Mouse (Mus musculus) frontal cortex, postnatal 25 days (tissue): Measurements from ENCODE around the gene Itgal.
"Not testable (repeated sequence)": the region's sequence is repeated elsewhere in the genome, so short reads cannot be mapped to it uniquely, and the experiment has no call there.

Source experiments
- DNase-seq, 2 experiments: peaks; one replicate each; pipeline ENCODE4 v3.0.0; 2022; ENCODE audit warnings: low spot score in 2 of 2

Gene Itgal

GRCm38 (mm10) chr7:127341861-127342260, 45.8 kb downstream of the Itgal start:
- not testable (repeated sequence) for DNase-seq

- no peak for DNase-seq
These were observed 46.3 kb downstream of the Itgal start for GRCm38 (mm10) chr7:127342332-127342731.

DNA sequence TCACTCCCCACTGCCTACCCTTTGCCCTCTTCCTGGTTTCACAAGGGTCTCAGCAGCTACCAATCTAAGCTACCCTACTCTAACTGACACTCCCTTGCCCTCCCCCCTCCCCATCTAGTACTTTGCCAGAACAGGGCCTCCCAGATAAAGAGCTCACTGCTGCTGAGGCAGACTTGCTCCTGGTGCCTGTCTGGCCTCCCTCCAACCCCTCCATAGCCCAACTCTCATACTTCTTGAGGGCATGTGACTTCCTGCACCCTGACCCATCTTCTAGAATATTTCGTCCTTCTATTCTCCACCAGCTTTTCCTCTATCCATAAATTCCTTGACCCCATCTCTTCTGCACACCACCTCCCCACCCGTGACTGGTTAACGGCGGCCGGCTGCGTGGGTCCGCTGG, 46.8 kb downstream of the Itgal start:
- DNase-seq = no peak

- DNase-seq = no peak
These were observed 47.4 kb downstream of the Itgal start for GRCm38 (mm10) chr7:127343351-127344019.

DNA sequence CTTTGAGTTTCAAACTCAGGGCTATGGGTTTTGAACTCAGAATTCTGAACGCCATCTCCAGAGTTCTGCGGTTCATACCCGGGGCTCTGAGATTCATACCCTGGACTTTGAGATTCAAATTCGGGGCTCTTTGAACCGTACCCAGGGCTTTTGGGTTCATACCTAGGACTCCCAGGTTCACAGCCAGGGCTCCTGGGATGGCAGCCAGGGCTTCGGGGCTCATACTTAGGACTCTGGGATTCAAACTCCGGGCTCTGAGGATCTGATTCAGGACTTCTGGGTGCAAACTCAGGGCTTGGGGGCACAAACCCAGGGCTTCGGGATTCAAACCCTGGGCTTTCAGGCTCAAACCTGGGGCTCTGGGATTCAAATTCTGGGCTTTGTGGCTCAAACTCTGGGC, 48.3 kb downstream of the Itgal start:
- DNase-seq = no peak

GRCm38 (mm10) chr7:127345092-127345491, 49.0 kb downstream of the Itgal start:
- peak; percentile 29 to 37 for DNase-seq

GRCm38 (mm10) chr7:127345512-127346325, 49.7 kb downstream of the Itgal start, which contains the start of gene Zfp768:
TSS of gene Zfp768 (minus strand) at chr7:127345589.
- peak; percentile 74 to 79 for DNase-seq

GRCm38 (mm10) chr7:127346676-127347075, 50.6 kb downstream of the Itgal start:
- no peak for DNase-seq

DNA sequence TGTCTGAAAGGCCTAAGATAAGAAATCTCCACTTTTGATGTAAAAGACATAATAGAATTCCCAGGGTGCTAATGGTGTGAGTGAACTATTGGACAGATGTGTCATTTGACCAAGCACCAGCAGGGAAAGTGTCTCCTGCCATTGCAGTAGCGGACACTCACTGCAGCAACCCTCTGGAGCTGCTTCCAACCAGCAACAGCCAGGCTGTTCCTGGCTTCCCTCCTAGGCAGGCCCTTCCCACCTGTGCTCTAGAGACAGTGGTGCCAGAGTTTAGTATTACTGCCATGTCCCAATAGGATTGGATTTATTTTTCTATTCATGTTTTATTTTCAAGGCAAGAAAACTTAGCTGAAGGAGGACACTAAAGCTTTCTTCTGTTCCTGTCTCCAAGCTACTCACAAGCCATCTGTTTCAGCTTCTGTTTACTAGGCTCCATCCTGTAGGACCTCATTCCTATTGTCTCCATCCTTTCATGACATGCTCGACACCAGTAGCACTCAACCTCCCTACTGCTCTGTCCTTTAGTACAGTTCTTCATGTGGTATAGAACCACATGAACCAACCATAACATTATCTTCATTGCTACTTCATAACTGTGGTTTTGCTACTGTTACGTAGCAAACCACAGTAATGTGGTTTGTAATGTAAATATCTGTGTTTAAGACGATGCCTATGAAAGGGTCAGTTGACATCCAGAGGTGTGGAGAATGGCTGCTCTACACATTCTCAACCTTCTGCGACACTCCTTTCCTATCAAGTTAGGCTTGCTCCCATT, 55.4 kb downstream of the Itgal start:
- no peak for DNase-seq

GRCm38 (mm10) chr7:127355796-127356195, 59.7 kb downstream of the Itgal start:
- DNase-seq = no peak

GRCm38 (mm10) chr7:127357871-127358270, 61.8 kb downstream of the Itgal start:
- DNase-seq = no peak

DNA sequence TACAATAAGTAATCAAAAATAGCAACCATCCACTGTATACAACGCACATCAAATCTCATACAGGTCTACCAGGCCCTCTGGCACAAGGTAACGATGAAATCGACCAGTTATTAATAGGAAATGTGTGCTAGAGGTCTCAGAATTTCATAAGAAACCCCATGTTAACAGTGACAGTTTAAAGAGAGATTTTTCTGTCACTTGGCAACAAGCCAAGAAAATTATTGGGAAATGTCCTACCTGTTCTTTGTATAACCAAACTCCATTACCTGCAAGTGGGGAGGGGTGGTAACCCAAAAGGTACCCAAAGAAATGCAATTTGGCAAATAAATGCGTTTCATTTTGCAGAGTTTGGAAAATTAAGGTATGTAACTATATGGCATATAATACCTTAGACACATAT, 62.4 kb downstream of the Itgal start:
- DNase-seq = no peak

GRCm38 (mm10) chr7:127360265-127360664, 64.2 kb downstream of the Itgal start:
- DNase-seq = no peak

- no peak for DNase-seq
These were observed 65.4 kb downstream of the Itgal start for GRCm38 (mm10) chr7:127361449-127361848.

DNA sequence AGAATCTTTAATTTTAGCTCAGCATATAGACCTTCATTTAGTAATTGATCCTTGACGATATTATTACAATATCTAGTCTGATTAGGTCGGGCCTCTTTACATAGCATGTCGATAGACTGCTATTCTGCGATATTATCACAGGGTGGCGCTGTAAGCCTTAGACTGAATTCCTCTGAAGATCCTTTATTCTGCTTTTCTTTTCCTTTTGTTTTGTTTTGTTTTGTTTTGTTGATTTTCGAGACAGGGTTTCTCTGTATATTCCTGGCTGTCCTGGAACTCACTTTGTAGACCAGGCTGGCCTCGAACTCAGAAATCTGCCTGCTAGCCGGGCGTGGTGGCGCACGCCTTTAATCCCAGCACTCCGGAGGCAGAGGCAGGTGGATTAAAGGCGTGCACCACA, 66.4 kb downstream of the Itgal start:
- not testable (repeated sequence) for DNase-seq

GRCm38 (mm10) chr7:127363475-127363921, 67.4 kb downstream of the Itgal start:
- no peak for DNase-seq

GRCm38 (mm10) chr7:127364166-127364565, 68.1 kb downstream of the Itgal start:
- no peak for DNase-seq

DNA sequence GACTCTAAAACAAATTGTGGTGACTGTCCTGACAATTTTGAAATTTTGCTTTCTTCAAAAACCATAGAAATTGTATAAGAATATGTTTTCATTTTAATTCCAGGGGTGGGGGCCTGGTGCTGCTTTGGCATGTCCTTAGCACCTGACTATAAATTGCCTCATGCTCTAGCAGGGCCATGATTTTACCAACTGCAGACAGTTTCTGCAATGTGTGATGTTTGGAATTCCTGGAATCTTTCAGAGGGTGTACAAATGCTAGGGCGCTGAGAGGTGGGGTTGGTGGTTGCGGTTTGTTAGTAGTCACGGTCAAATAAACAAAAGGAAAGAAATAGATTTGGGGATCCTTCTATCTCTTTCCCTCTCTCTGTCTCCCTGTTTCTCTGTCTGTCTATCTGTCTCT, 70.2 kb downstream of the Itgal start:
- no peak for DNase-seq

GRCm38 (mm10) chr7:127371213-127371612, 75.2 kb downstream of the Itgal start:
- DNase-seq = no peak

DNA sequence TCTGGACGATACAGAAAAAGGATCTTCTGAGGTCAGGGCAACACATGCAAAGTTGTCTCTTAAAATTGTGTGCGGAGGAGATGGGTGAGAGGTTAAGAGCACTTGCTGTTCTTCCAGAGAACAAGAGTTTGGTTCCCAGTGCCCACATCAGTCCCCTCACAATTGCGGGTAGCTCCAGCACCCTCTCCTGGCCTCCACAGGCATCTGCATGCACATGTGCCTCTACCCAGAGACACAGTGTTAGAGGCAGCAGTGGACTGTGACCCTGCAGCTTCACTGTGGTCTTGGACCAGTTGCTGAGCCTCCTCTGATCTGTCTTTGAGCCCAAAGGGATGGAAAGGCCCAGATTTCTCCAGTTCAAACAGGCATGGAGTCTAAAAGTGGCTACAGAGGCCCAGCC, 75.8 kb downstream of the Itgal start:
- not testable (repeated sequence) for DNase-seq

GRCm38 (mm10) chr7:127375271-127376245, 79.5 kb downstream of the Itgal start, which contains the start of gene Zfp747:
TSS of gene Zfp747 (minus strand) at chr7:127376050.
- DNase-seq = peak; percentile 89 to 92
